Mouse (Mus musculus): Measurements from ENCODE around the gene Pdx1. TPM values are rescaled to one million over a fixed set of nuclear protein-coding genes. Genes with fewer than 3 reads are reported as not detected.

The Pdx1 gene
- total and polyA plus RNA-seq, 3 experiments: not detected

DNA sequence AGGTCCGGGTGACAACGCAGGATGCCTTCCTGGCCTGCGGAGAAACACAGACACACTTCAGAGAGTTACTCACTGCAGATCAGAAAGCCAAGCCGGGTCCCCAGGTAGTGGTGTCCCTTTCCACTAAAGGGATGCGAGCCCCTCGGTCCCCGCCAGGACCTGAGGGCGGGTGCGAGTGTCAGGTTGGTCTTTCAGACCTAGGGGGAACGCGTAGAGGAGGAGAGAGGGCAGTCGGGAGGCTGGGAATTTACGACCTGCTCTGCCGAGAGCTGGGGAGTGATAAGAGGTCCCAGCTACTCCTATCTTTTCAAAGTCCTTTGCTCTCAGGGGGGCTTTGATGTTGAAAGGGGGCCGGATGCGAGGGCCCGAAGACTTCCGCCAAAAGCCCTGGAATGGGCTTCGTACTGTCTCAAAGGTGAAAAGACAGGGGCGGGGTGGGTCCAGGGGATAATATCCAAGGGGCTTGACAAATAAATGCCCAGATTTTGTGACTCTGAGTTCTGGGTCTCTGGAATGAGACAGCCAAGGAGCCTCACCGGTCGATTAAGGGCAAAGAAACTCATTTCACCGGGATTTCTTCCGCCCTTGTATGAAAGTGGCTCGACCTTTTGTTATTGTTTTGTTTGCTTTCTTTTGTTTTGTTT, 45.8 kb downstream of the Pdx1 start:
- no peaks in the 10 kb centered on the region for H3K36me3 ChIP-seq (ENCODE audit: control insufficient read depth in 1 of 2, insufficient read depth in 2 of 2, low read length in 2 of 2)
- H3K4me3 ChIP-seq (ENCODE audit: control insufficient read depth in 1 of 2, insufficient read depth in 1 of 2, low read depth in 2 of 2, low read length in 2 of 2): no peak overlapping the region
- no peaks in the 10 kb centered on the region for H3K4me1 ChIP-seq (ENCODE audit: control insufficient read depth in 1 of 2, insufficient read depth in 2 of 2, low read length in 2 of 2)
- H3K27ac ChIP-seq (ENCODE audit: control insufficient read depth, low read depth, low read length): no peak overlapping the region
- H3K9me3 ChIP-seq (replicated peaks; ENCODE audit: insufficient read depth, low read length): no peaks in the 10 kb centered on the region
- DNase-seq (ENCODE audit: low read depth, low spot score): no peak
- no peak for TF ChIP-seq E2F4 (IDR thresholded peaks at IDR 0.05; ENCODE audit: borderline replicate concordance, low read depth, low read length)
- TF ChIP-seq RCOR1 (IDR thresholded peaks at IDR 0.05; ENCODE audit: low read depth, low read length): no peak
- no peak for TF ChIP-seq SMC3 (IDR thresholded peaks at IDR 0.05; ENCODE audit: low read depth, low read length)
- no peak for TF ChIP-seq ETS1 (IDR thresholded peaks at IDR 0.05; ENCODE audit: low read depth, low read length)
- TF ChIP-seq BHLHE40 (IDR thresholded peaks at IDR 0.05; ENCODE audit: borderline replicate concordance, low read depth, low read length): no peak
- TF ChIP-seq ZC3H11A (IDR thresholded peaks at IDR 0.05; ENCODE audit: low read depth, low read length): no peak
- no peaks in the 10 kb centered on the region for H3K79me2 ChIP-seq (ENCODE audit: control insufficient read depth, insufficient read depth, low read length, poor library complexity)
- no peak overlapping the region for H3K9ac ChIP-seq (ENCODE audit: control insufficient read depth, low read depth, low read length, poor library complexity, severe bottlenecking)
- H3K27me3 ChIP-seq (ENCODE audit: control insufficient read depth in 1 of 2, insufficient read depth in 2 of 2, low read length in 2 of 2): no peaks in the 10 kb centered on the region

- no peak overlapping the region for H3K9ac ChIP-seq (ENCODE audit: control insufficient read depth, low read depth, low read length, poor library complexity, severe bottlenecking)
- no peaks in the 10 kb centered on the region for H3K9me3 ChIP-seq (replicated peaks; ENCODE audit: insufficient read depth, low read length)
- H3K27me3 ChIP-seq (ENCODE audit: control insufficient read depth in 1 of 2, insufficient read depth in 2 of 2, low read length in 2 of 2): peaks cover 0 to 4% of the 10 kb centered on the region in 2 experiments; a peak in 2 of 4 replicates
Observed at GRCm38 (mm10) chr5:147317321-147317720, 47.6 kb downstream of the Pdx1 start.

DNA sequence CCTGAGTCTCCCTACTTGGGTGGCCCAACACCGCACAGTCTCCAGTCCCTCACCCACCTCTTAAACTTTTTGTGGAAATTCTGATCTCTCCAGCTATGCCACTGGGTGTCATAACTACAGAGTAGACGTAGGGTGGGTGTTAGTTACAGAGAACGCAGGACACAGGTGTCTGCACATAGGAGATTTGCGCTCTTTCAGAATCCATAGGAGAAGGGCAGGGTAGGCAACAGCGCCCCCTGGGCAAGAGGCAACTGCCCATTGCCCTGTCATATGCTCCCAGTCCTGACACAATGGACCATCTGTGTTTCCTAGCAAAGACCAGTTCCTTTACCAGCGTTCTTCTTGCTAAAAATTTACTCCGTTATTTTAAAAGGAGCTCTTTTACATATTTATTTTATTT, 48.2 kb downstream of the Pdx1 start:
- Histone ChIP-seq H3K9ac (ENCODE audit: control insufficient read depth, low read depth, low read length, poor library complexity, severe bottlenecking) (no peak overlapping the region), H3K9me3 (replicated peaks; ENCODE audit: insufficient read depth, low read length) (no peaks in the 10 kb centered on the region), H3K79me2 (ENCODE audit: control insufficient read depth, insufficient read depth, low read length, poor library complexity) (no peaks in the 10 kb centered on the region), H3K4me3 (ENCODE audit: control insufficient read depth in 1 of 2, insufficient read depth in 1 of 2, low read depth in 2 of 2, low read length in 2 of 2) (no peak overlapping the region), H3K4me1 (ENCODE audit: control insufficient read depth in 1 of 2, insufficient read depth in 2 of 2, low read length in 2 of 2) (no peaks in the 10 kb centered on the region), H3K27me3 (ENCODE audit: control insufficient read depth in 1 of 2, insufficient read depth in 2 of 2, low read length in 2 of 2) (peaks cover 0 to 4% of the 10 kb centered on the region in 2 experiments; a peak in 2 of 4 replicates), H3K36me3 (ENCODE audit: control insufficient read depth in 1 of 2, insufficient read depth in 2 of 2, low read length in 2 of 2) (no peaks in the 10 kb centered on the region), H3K27ac (ENCODE audit: control insufficient read depth, low read depth, low read length) (no peak overlapping the region)
- DNase-seq (ENCODE audit: low read depth, low spot score): peak; percentile 14
- TF ChIP-seq SMC3 (IDR thresholded peaks at IDR 0.05; ENCODE audit: low read depth, low read length) (peak; percentile 45), E2F4 (IDR thresholded peaks at IDR 0.05; ENCODE audit: borderline replicate concordance, low read depth, low read length) (no peak), CTCF (IDR thresholded peaks at IDR 0.05 in 2 of 3, conservative IDR thresholded peaks at IDR 0.05 in 1 of 3; ENCODE audit: control insufficient read depth in 1 of 3, insufficient read depth in 1 of 3, low read depth in 2 of 3, low read length in 3 of 3, poor library complexity in 1 of 3, severe bottlenecking in 1 of 3) (peak; percentile 58 to 65 (median 58))

More at GRCm38 (mm10) chr5:147317321-147317720, 47.6 kb downstream of the Pdx1 start:
- TF ChIP-seq TCF12 (IDR thresholded peaks at IDR 0.05; ENCODE audit: low read depth, low read length): no peak
- TF ChIP-seq POLR2AphosphoS2 (IDR thresholded peaks at IDR 0.05; ENCODE audit: low read length): no peak
- TF ChIP-seq JUND (IDR thresholded peaks at IDR 0.05; ENCODE audit: low read depth, low read length): no peak
- no peak for TF ChIP-seq MYC (IDR thresholded peaks at IDR 0.05; ENCODE audit: low read depth, low read length)
- no peak for TF ChIP-seq MEF2A (IDR thresholded peaks at IDR 0.05; ENCODE audit: extremely low read depth, insufficient replicate concordance, low read depth, low read length, poor library complexity, severe bottlenecking)
- TF ChIP-seq GATA1 (IDR thresholded peaks at IDR 0.05; ENCODE audit: low read depth, low read length): no peak
- no peaks in the 10 kb centered on the region for H3K79me2 ChIP-seq (ENCODE audit: control insufficient read depth, insufficient read depth, low read length, poor library complexity)
- H3K27ac ChIP-seq (ENCODE audit: control insufficient read depth, low read depth, low read length): no peak overlapping the region
- DNase-seq (ENCODE audit: low read depth, low spot score): no peak
- no peaks in the 10 kb centered on the region for H3K4me1 ChIP-seq (ENCODE audit: control insufficient read depth in 1 of 2, insufficient read depth in 2 of 2, low read length in 2 of 2)
- no peak overlapping the region for H3K4me3 ChIP-seq (ENCODE audit: control insufficient read depth in 1 of 2, insufficient read depth in 1 of 2, low read depth in 2 of 2, low read length in 2 of 2)
- no peaks in the 10 kb centered on the region for H3K36me3 ChIP-seq (ENCODE audit: control insufficient read depth in 1 of 2, insufficient read depth in 2 of 2, low read length in 2 of 2)

Data from MEL (cell line).